Mouse (Mus musculus) megakaryocyte, embryonic 14.5 days (primary cell): ENCODE data around the gene Tmem150c.

Source experiments
- FLI1 ChIP-seq: IDR thresholded peaks from 2 replicates; pipeline ENCODE4 v1.6.1; 2012; ENCODE audit warnings: low read length, inconsistent platforms, mixed read lengths
- GATA1 ChIP-seq: IDR thresholded peaks from 3 replicates; pipeline ENCODE4 v1.6.1; 2012; ENCODE audit warnings: mixed read lengths, low read length, inconsistent platforms, borderline replicate concordance

GRCm38 (mm10) chr5:100059326-100059725, 100.3 kb downstream of the Tmem150c start:
- TF ChIP-seq GATA1, result no peak
- TF ChIP-seq FLI1, result no peak
